Comparison of ENCODE assay signal across 18 mouse cellular contexts in the genomic region with DNA sequence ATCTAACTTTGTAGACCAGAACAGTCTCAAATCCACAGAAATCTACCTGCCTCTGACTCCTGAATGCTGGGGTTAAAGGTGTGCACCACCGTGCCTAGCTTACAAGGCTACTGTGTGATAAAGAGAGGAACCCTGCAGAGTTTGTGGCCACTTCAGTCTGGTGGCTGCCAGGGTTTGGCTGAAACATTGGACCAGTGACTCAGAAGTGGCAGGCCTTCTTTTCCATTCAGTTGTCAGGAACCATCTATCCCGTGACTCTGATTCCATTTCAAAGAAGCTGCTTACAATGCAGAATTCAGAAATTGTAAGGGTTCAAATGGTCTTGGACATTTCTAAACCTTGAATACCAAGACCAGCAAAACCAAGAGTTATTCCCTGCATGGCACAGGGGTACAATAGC. TPM values are rescaled to one million over a fixed set of nuclear protein-coding genes. Genes with fewer than 3 reads are reported as not detected.
"Had no signal": no experiment of that assay in that cellular context is flagged by ENCODE, and none has a peak within 500 bp of the region (broad histone marks: within the 10 kb centered on the region; RNA-seq: fewer than 3 reads in every experiment).

No protein-coding gene starts in this region.

- H3K4me3 ChIP-seq: lung, embryonic 15.5 days; megakaryocyte, embryonic 14.5 days; midbrain, embryonic 13.5 days; midbrain, embryonic 15.5 days; neural tube, embryonic 12.5 days; stomach, embryonic 15.5 days had no signal

- DNase-seq: lung, adult 2 months; lung, postnatal 14 days; lung, postnatal 36 days; right cerebral cortex, postnatal 14 days; thymus, postnatal 14 days; thymus, postnatal 36 days had no signal

- ATAC-seq: lung, postnatal 0 days; midbrain, embryonic 13.5 days; midbrain, embryonic 15.5 days had no signal

- H3K27me3 ChIP-seq: lung, embryonic 15.5 days; megakaryocyte, embryonic 14.5 days; midbrain, embryonic 13.5 days; midbrain, embryonic 15.5 days; neural tube, embryonic 12.5 days; stomach, embryonic 15.5 days had no signal

- H3K27ac ChIP-seq: lung, embryonic 15.5 days; macrophage; midbrain, embryonic 13.5 days; midbrain, embryonic 15.5 days; neural tube, embryonic 12.5 days; stomach, embryonic 15.5 days; stomach, postnatal 0 days had no signal

- H3K4me1 ChIP-seq: lung, embryonic 15.5 days; megakaryocyte, embryonic 14.5 days; midbrain, embryonic 13.5 days; midbrain, embryonic 15.5 days; neural tube, embryonic 12.5 days; stomach, embryonic 15.5 days had no signal

RNA-seq across cellular contexts. Expression of a gene that starts 12.7 kb away (rescaled TPM):
- total RNA-seq: megakaryocyte progenitor cell, adult 5-6 weeks; monocyte, adult 5-6 weeks; neutrophil, adult 5-6 weeks had no signal
- polyA plus RNA-seq: macrophage had no signal
